Mouse (Mus musculus): ENCODE results near the gene Mpdu1. TPM values are rescaled to one million over a fixed set of nuclear protein-coding genes. Genes with fewer than 3 reads are reported as not detected.
A peak's percentile ranks its signal among the peaks of the same experiment; 100 is the strongest.
"Not testable (repeated sequence)": the region's sequence is repeated elsewhere in the genome, so short reads cannot be mapped to it uniquely, and the experiment has no call there.

Mpdu1 gene
- polyA plus RNA-seq, 1 experiment from 2014 or later: 35.1 TPM

DNA sequence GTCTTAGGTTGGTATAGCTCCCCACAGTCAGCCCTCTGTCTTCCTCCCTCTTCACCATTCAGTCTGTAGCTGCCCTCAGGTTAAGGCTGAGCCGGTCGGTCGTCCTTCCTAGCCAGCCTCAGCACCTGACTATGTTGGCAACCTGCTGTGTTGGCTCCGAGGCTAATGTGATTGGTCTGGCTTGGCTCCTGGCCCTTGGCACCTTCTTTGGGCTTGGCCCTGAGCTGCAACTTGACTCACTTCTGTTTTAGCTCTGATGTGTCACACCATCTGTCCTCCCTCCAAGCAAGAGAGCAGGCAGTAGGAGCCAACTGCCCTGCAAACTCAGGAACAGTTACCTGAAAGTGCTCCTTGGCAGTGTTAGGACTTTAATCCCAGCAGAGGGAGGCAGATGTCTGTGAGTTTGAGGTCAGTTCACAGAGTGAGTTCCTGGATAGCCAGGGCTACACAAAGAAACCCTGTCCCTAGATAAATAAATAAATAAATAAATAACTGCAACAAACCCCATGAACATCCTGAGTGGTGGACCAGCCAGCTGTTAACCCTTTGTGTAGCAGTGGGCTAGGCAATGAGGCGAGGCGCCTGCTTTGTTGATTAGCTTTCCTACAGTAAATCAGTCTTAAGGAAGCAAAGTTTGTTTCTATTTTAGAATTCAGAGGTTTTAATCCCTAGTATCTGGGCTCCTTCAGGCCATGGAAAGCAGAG is 44.5 kb upstream of the Mpdu1 start:
- 50% methylated on average over 6 of the region's 6 CpGs for WGBS (ENCODE audit: insufficient replicate concordance)
- Histone ChIP-seq H3K27ac (ENCODE audit: low read depth, low read length) (no peak overlapping the region), H3K9ac (ENCODE audit: low read depth, low read length) (no peak overlapping the region)

DNA sequence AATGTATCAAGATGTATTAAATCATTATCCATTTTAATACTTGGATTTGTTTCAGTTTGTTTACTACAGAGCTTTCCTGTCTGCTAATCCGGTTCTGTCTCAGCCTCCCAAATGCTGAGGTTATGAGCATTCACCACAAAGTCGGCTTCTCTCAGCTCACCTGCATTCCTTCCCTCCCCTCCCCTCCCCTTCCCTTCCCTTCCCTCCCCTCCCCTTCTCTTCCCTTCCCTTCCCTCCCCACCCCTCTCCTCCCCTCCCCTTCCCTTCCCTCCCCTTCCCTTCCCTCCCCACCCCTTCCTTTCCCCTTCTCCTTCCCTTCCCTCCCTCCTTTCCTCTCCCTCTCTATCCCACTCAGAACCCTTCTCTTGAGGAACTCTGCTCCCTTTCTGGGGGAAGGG is 42.2 kb upstream of the Mpdu1 start:
- ATAC-seq (replicated peaks; ENCODE audit: insufficient number of reproducible peaks, low FRiP score, low TSS enrichment): no peak

More for the DNA sequence above, 44.5 kb upstream of the Mpdu1 start:
- Histone ChIP-seq H3K4me2 (no peak overlapping the region), H3K36me3 (ENCODE audit: control insufficient read depth, insufficient read depth, low read length) (no peaks in the 10 kb centered on the region), H3K4me1 (ENCODE audit: control insufficient read depth, insufficient read depth, low read length) (0 out of 2 replicates have a peak, but pooled peaks cover 3% of the 10 kb centered on the region), H3K4me3 (ENCODE audit: low read depth, low read length) (no peak overlapping the region), H3K9me3 (replicated peaks; ENCODE audit: control insufficient read depth, low read length) (no peaks in the 10 kb centered on the region), H3K27me3 (ENCODE audit: control insufficient read depth, insufficient read depth, low read length) (no peaks in the 10 kb centered on the region)
- ATAC-seq (replicated peaks; ENCODE audit: insufficient number of reproducible peaks, low FRiP score, low TSS enrichment): no peak

DNA sequence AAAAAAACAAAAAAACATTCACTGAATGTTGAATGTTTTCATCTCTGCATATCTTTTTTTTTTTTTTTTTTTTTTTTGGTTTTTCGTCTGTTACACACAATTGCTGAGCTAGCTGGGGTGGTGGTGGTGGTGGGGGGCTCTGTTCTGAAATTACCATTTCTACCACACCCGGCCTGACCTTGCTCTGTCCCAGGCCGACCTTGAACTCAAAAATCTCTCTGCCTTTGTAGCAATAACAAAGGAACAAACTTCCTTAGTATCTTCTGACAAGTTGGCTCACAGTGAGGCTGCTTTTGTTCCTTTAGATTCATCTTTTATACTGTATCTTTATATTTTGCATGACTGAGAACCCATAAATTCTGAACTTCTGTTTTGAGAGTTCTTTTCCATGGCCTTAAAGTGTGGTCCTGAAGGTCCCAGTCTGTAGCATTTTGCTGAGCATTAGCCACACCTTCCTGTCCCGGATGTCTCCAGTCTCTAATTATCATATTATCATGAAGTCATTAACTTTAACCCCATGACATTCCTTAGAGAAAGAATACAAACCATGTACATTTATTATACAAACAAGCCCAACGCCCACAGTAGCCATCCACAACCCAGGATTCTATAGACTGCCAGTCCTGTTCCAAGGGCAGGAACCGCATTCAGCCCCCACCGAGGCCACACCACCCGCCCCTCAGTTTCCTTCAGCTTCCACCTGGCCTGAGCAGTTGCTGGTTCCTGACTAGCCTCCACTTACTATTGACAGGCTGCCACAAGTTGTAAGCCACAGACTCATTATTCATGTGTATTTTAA is 41.6 kb upstream of the Mpdu1 start:
- Histone ChIP-seq H3K27ac (ENCODE audit: low read depth, low read length) (no peak overlapping the region), H3K27me3 (ENCODE audit: control insufficient read depth, insufficient read depth, low read length) (no peaks in the 10 kb centered on the region), H3K36me3 (ENCODE audit: control insufficient read depth, insufficient read depth, low read length) (no peaks in the 10 kb centered on the region), H3K4me2 (no peak overlapping the region), H3K4me3 (ENCODE audit: low read depth, low read length) (no peak overlapping the region), H3K4me1 (ENCODE audit: control insufficient read depth, insufficient read depth, low read length) (peaks cover 8% of the 10 kb centered on the region), H3K9me3 (replicated peaks; ENCODE audit: control insufficient read depth, low read length) (no peaks in the 10 kb centered on the region), H3K9ac (ENCODE audit: low read depth, low read length) (no peak overlapping the region)
- WGBS (ENCODE audit: insufficient replicate concordance): 65% methylated on average over 8 of the region's 8 CpGs
- no peak for ATAC-seq (replicated peaks; ENCODE audit: insufficient number of reproducible peaks, low FRiP score, low TSS enrichment)

More for the DNA sequence above, 42.2 kb upstream of the Mpdu1 start:
- Histone ChIP-seq H3K36me3 (ENCODE audit: control insufficient read depth, insufficient read depth, low read length) (no peaks in the 10 kb centered on the region), H3K4me2 (no peak overlapping the region), H3K9ac (ENCODE audit: low read depth, low read length) (no peak overlapping the region), H3K4me3 (ENCODE audit: low read depth, low read length) (no peak overlapping the region), H3K4me1 (ENCODE audit: control insufficient read depth, insufficient read depth, low read length) (peaks cover 8% of the 10 kb centered on the region), H3K27ac (ENCODE audit: low read depth, low read length) (no peak overlapping the region), H3K9me3 (replicated peaks; ENCODE audit: control insufficient read depth, low read length) (no peaks in the 10 kb centered on the region), H3K27me3 (ENCODE audit: control insufficient read depth, insufficient read depth, low read length) (no peaks in the 10 kb centered on the region)
- WGBS (ENCODE audit: insufficient replicate concordance): 35% methylated on average over 2 of the region's 2 CpGs

DNA sequence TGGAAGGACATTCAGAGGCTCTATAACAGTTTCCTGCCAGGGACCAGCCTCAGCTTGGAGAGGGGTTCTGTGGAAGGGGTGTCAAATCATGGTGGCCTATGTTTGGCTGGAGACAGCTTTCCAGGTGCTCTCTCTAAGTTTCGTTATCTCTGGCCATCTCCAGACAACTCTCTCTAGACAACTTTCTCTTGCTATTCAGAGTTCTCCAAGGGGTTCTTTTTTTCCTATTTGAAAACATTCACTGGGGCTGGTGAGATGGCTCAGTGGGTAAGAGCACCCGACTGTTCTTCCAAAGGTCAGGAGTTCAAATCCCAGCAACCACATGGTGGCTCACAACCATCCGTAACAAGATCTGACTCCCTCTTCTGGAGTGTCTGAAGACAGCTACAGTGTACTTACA is 40.9 kb upstream of the Mpdu1 start:
- ATAC-seq (replicated peaks; ENCODE audit: insufficient number of reproducible peaks, low FRiP score, low TSS enrichment); H3K9me3 ChIP-seq (replicated peaks; ENCODE audit: control insufficient read depth, low read length); H3K4me1 ChIP-seq (ENCODE audit: control insufficient read depth, insufficient read depth, low read length); H3K4me3 ChIP-seq (ENCODE audit: low read depth, low read length); H3K9ac ChIP-seq (ENCODE audit: low read depth, low read length); H3K36me3 ChIP-seq (ENCODE audit: control insufficient read depth, insufficient read depth, low read length); H3K4me2 ChIP-seq; H3K27ac ChIP-seq (ENCODE audit: low read depth, low read length); H3K27me3 ChIP-seq (ENCODE audit: control insufficient read depth, insufficient read depth, low read length): not testable (repeated sequence)
- WGBS (ENCODE audit: insufficient replicate concordance): 87% methylated on average over 2 of the region's 3 CpGs

DNA sequence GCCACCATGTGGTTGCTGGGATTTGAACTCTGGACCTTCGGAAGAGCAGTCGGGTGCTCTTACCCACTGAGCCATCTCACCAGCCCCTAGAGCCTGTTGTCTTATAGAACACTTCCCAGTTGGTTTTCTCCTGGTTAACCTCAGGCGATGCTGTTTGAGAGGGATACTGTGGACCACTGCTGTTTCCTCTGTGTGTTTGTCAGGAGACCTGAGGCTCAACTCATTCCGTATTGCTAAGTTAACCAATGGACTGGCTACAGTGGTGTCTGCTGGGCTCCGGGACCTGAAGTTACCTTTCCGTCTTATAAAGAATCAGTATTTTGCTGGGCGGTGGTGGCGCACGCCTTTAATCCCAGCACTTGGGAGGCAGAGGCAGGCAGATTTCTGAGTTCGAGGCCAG is 40.4 kb upstream of the Mpdu1 start:
- H3K4me2 ChIP-seq; H3K27me3 ChIP-seq (ENCODE audit: control insufficient read depth, insufficient read depth, low read length); H3K9ac ChIP-seq (ENCODE audit: low read depth, low read length); H3K36me3 ChIP-seq (ENCODE audit: control insufficient read depth, insufficient read depth, low read length); H3K4me1 ChIP-seq (ENCODE audit: control insufficient read depth, insufficient read depth, low read length); H3K4me3 ChIP-seq (ENCODE audit: low read depth, low read length); H3K27ac ChIP-seq (ENCODE audit: low read depth, low read length); ATAC-seq (replicated peaks; ENCODE audit: insufficient number of reproducible peaks, low FRiP score, low TSS enrichment); H3K9me3 ChIP-seq (replicated peaks; ENCODE audit: control insufficient read depth, low read length): not testable (repeated sequence)
- WGBS (ENCODE audit: insufficient replicate concordance): 92% methylated on average over 10 of the region's 10 CpGs

DNA sequence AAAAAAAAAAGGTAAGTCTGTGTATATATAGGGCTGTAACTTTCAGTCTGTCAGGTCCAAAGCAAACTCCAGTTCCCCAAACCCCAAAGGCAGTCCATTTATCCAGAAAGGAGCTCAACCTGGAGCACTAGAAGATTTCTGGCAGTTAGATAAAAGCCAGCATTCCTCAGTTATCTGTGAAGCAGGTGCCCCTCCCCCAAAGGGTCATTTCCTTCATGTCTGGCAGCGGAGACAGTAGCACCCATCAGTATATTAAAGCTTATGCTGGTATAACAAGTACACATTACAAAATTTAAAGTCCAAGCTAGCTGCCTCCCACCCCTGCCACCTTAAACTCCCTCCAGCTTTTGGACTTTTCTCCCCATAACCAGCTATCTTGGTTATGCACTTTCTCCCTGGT is 37.2 kb upstream of the Mpdu1 start:
- H3K9ac ChIP-seq (ENCODE audit: low read depth, low read length): no peak overlapping the region; the same call in 1 of the 2 replicates
- H3K9me3 ChIP-seq (replicated peaks; ENCODE audit: control insufficient read depth, low read length): no peaks in the 10 kb centered on the region
- no peaks in the 10 kb centered on the region for H3K36me3 ChIP-seq (ENCODE audit: control insufficient read depth, insufficient read depth, low read length)
- H3K4me1 ChIP-seq (ENCODE audit: control insufficient read depth, insufficient read depth, low read length): peaks cover 17% of the 10 kb centered on the region
- H3K27me3 ChIP-seq (ENCODE audit: control insufficient read depth, insufficient read depth, low read length): no peaks in the 10 kb centered on the region
- H3K4me3 ChIP-seq (ENCODE audit: low read depth, low read length): no peak overlapping the region
- WGBS (ENCODE audit: insufficient replicate concordance): 16% methylated on average over 1 of the region's 1 CpGs
- peak overlapping the region; percentile 3; the same call in 1 of the 2 replicates for H3K4me2 ChIP-seq
- no peak overlapping the region for H3K27ac ChIP-seq (ENCODE audit: low read depth, low read length)
- ATAC-seq (replicated peaks; ENCODE audit: insufficient number of reproducible peaks, low FRiP score, low TSS enrichment): no peak

DNA sequence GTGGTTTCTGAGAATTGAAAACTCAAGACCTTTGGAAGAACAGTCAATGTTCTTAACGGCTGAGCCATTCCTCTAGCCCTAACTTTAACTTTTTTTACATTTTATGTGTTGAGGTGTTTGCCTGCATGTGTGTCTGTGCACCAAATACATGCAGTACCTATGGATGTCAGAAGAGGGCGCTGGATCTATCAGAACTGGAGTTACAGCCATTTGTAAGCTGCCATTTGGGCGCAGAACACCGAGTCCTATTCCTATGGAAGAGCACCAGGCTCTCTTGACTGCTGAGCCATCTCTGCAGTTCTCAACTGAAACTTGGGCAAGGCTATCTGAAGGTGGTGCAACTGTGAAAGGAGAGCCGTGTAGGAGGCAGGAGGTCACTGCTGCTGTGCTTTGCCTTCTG is 36.1 kb upstream of the Mpdu1 start:
- no peak overlapping the region for H3K9ac ChIP-seq (ENCODE audit: low read depth, low read length)
- no peak for ATAC-seq (replicated peaks; ENCODE audit: insufficient number of reproducible peaks, low FRiP score, low TSS enrichment)

DNA sequence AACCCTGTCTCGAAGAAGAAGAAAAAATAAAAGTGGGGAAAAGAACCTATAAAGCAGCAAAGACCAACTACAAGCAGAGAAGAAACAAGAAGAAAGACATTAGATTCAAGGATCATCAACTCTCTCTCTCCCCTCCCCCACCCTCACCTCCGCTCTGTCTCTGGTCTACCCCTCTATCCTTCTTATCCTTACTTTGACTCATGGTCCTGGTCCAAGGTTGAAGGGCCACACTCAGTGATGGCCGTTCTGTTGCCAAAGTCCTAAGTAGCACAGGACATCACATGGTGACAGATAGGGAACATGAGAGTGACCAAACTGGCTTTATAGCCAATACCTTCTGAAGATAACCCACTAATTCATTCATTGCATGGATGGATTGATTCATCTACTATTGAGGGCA is 35.0 kb upstream of the Mpdu1 start:
- Histone ChIP-seq H3K27ac (ENCODE audit: low read depth, low read length) (no peak overlapping the region), H3K36me3 (ENCODE audit: control insufficient read depth, insufficient read depth, low read length) (no peaks in the 10 kb centered on the region), H3K9ac (ENCODE audit: low read depth, low read length) (no peak overlapping the region), H3K4me3 (ENCODE audit: low read depth, low read length) (no peak overlapping the region), H3K27me3 (ENCODE audit: control insufficient read depth, insufficient read depth, low read length) (no peaks in the 10 kb centered on the region), H3K9me3 (replicated peaks; ENCODE audit: control insufficient read depth, low read length) (no peaks in the 10 kb centered on the region), H3K4me1 (ENCODE audit: control insufficient read depth, insufficient read depth, low read length) (peaks cover 20% of the 10 kb centered on the region), H3K4me2 (no peak overlapping the region)
- ATAC-seq (replicated peaks; ENCODE audit: insufficient number of reproducible peaks, low FRiP score, low TSS enrichment): no peak
- WGBS (ENCODE audit: insufficient replicate concordance): 81% methylated on average over 3 of the region's 3 CpGs

More for the DNA sequence above, 36.1 kb upstream of the Mpdu1 start:
- H3K4me3 ChIP-seq (ENCODE audit: low read depth, low read length): no peak overlapping the region
- peaks cover 17% of the 10 kb centered on the region for H3K4me1 ChIP-seq (ENCODE audit: control insufficient read depth, insufficient read depth, low read length)
- H3K9me3 ChIP-seq (replicated peaks; ENCODE audit: control insufficient read depth, low read length): no peaks in the 10 kb centered on the region
- no peaks in the 10 kb centered on the region for H3K27me3 ChIP-seq (ENCODE audit: control insufficient read depth, insufficient read depth, low read length)
- no peaks in the 10 kb centered on the region for H3K36me3 ChIP-seq (ENCODE audit: control insufficient read depth, insufficient read depth, low read length)
- no peak overlapping the region for H3K27ac ChIP-seq (ENCODE audit: low read depth, low read length)
- WGBS (ENCODE audit: insufficient replicate concordance): 72% methylated on average over 5 of the region's 5 CpGs
- no peak overlapping the region for H3K4me2 ChIP-seq

All from heart, embryonic 11.5 days (tissue).